Mouse (Mus musculus) erythroid progenitor cell, adult 5-6 weeks (primary cell): ENCODE data around the gene Wdfy4. TPM values are rescaled to one million over a fixed set of nuclear protein-coding genes. Genes with fewer than 3 reads are reported as not detected.

Experiments used
- ATAC-seq: replicated peaks from 2 replicates; pipeline ENCODE4 v1.8.0; 2016; ENCODE audit warnings: moderate number of reproducible peaks, mild to moderate bottlenecking, moderate TSS enrichment, inconsistent platforms; ENCODE audit not compliant: poor library complexity, low FRiP score, severe bottlenecking
- total RNA-seq, 2 experiments: library from RNA; stranded (forward) in 1 of 2; stranded (reverse) in 1 of 2; fragments of 150-400 nt in 1 of 2; fragments of 186-747, 209-891 nt in 1 of 2; gene quantifications; 2 replicates each; pipeline versions ENCODE4 v1.2.3 to v1.2.4; 2015 to 2017; ENCODE audit warnings: low replicate concordance in 2 of 2

Gene Wdfy4
- 9.6 and 32.4 TPM in 2 replicates for total RNA-seq (2015; ENCODE audit: low replicate concordance)
- total RNA-seq (2017; ENCODE audit: low replicate concordance), result 5.2 and 7.8 TPM in 2 replicates

DNA sequence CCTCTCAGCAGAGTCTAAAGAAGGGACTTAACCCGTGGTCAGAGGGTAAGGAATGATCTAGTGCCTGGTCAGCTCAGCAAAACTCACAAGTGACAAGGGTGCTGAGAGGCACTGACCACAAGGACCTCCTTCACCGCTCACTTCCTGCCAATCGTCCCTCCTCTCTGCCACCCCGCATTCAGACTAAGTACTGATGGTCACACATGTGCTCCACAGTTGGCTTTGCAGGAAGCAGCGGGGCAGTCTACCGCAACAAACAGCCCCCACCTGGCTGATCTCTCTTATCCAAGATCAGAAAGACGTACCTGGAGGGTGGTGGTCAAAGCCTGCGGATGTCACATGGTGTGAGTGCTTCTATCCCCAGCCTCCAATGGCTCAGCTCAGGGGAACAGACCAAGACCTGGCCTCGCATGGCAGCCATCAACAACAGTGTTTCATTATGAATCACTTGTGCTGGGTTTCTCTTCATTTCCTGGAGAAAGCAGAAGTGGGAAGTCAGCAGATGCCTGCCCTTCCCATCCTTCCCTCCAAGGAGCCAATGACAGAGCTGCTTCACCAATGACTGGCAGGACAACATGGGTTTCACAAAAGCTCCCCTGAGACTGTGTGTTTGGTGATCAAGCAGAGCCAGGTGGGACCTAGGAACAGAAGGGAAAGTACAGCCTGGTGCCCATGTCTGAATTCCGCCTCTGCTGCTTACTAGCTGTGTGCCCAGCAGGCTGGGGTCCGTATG is at the start of gene Wdfy4:
Gene Wdfy4 (minus strand): TSS at position 441 of the 733 bp plus-strand sequence.
- no peak for ATAC-seq

DNA sequence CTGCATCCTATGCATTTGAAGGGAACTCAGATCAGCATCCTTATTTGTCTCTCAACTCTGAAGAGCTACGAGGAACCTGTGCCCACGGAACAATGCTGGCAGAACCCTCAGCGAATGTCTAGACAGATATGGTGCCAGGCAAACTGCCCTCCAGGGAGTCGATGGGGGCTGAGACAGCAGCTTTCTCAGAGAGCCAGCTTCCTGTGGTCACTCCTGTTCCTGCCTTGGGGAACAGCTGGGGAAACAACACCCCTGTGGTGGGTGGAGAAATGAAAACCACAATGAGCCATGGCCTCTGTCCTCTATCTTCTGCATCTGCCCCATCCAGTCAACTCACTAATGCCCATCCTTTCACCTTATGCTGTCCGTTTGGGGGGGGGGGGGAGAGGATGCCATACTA is 46.7 kb upstream of the Wdfy4 start:
- ATAC-seq, result no peak

DNA sequence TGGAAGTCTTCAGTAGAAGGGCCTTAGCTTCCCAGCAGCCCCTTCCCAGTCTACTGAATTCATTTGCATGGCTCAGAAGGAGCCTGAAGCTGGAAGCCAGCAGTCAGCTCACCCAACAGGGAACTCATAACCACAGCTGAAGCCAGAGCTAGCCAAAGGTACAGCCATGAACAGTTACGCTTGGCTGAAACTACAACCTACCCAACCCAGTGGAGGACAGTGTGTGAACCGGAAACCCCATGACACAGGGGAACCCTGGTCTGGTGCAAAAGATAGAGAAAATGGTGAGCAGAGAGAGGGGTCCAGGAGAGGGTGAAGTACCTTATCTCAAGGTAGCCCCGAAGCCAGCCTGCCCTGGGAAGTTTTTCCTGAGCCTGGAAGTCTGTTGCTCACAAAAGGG is 46.0 kb upstream of the Wdfy4 start:
- no peak for ATAC-seq

DNA sequence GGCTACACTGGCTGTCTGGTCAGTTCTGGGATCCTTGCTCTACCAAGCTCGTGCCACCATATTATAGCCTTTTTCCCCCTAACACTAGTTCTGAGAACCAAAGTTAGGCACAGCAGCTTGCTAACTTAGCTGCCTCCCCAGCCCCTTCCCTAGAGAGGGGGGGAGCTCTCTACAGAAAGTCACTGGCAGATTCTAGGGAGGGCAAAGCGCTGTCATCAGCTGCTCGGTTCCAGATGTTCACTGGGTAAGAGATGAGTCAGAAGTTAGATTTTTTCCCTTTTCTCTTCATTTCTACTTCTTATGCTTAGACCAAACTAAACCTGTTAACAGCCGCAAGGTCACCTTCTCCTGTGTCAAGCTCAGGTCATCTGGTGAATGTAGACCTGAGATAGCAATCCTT is 45.4 kb upstream of the Wdfy4 start:
- no peak for ATAC-seq

DNA sequence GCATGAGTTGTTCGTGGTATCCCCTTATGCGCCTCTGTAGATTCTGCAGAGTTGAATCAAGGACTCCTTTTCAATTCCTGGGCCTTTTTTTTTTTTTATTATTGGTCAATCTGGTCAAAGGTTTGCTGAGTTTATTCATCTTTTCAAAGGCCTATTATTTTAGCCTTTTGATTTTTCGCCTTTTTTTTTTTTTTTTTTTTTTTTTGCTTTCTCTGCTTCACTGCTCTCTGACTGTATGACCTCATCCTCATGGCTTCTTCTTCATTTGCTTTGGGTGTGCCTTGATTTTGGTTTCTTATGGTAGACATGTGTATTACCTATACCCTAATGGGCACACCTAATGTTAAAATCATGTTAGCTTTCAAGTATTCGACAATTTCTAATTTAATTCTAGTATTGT is 39.9 kb upstream of the Wdfy4 start:
- no peak for ATAC-seq

DNA sequence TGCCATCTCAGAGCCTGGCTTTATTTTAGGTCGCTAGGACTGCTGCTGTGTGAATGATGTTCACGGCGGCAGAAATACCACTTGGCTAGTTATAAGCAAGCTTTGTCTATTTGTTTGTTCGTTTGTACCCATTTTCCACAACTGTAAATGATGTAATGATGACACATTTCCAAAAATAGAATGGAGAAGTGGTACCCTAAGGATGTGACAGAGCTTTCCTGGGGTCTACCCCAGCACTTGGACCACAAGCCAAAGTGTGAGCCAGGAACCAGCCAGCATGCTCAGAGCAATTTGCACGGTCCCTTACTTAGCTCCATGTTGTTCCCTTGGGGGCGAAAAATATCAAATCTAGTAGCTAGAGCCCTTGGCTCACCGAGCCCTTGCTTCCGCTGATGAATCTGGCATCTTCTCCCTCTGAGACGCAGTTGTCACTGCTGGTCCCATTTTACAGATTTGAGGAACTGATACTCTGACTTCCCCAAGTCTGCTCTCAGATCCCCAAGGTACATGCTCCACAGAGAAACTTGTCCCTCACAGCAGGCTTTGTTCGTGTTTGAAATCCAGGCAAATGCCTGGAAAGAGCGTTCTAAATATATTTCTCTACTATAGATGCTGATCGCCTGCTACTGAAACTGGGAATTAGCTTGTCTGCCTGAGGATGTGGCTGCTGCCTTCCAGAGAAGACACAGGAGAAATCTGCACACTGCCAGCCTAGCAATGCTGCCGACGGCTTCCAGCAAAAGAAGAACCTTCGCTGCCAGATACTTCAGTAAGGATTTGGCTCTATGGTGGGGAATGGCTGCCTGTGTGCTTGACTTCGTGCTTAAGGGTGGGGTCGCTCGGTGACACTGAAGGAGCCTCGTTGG is 31.3 kb upstream of the Wdfy4 start:
- no peak for ATAC-seq

DNA sequence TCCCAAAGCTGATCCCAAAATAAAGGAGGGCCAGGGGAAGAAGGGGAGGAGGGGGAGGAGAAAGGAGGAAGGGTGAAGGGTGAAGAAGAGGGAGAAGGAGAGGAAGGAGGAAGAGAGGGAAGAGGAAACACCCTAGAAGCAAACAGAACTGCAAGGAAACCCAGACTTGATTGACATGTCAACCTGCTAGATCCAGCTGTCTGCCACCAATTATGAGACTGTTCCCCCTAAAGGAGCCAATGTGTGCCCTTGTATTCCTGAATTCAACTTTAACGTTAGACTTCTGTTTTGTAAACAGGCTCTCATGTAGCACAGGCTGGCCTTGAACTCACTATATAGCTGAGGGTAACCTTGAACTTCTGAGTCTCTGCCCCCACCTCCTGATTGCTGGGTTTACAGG is 29.9 kb upstream of the Wdfy4 start:
- no peak for ATAC-seq

DNA sequence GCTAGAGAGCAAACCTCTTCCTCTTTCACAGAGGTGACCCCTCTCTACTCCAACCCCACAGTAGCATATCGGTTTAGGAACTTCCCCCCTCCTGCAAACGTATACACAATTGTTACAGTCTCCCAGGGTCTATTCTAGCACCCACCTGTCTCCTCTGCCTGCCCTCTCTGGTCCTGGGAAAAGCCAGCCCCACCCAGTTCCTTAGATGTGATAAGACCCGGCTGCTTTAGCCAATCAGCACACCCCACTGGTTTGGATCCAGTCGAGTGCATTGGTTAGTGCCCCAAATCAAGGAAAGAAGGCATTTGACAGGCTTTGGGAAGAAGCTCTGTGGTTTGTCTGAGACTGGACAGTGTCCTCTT is 29.4 kb upstream of the Wdfy4 start:
- ATAC-seq, result no peak

DNA sequence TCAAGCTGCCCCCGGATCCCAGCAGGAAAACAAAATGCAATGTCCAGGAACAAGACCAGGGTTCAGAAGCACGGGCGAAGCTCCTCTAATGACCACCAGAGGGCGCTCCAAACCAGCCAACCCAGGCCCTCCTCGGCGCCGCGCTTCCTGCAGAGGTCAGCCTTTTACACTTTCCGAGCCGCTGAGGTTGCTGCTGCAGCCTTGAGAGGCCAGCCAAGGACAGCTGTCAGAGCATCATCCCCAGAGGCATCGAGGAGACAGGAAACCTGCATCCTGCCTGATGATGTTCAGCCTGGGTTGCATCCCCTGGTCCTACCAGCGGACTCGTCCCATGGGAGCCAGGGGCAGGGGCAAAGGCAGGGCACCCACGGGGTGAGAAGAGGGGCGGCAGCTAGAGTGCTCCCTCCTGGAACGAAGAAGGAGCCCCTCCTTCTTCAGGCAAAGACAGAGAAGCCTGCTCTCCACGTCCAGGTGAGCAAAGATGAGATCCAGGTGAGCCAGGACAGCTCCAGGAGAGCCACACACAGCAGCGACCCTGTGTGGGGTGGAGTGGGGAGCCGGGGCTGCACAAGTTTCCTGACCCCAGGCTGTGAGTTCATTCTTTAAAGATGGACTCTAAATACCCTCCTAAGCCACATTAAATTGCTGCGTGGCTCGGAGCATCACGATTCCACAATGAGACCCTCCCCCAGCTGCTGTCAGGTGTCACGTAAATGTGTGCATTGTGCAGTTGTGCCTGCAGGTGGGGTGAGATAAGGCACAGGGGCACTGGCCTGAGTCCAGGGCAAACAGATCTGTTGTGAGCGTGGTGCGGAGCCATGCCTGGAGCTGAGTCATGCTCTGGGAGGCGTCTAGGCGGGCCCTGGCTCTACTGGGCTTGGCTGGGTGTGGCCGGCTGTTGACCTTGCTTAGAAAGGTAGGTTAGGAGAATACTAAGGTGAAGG is 28.8 kb upstream of the Wdfy4 start, which contains the start of gene Arhgap22:
Gene Arhgap22 (plus strand): TSS at position 204 of the 944 bp plus-strand sequence.
- ATAC-seq, result peak; percentile 79

DNA sequence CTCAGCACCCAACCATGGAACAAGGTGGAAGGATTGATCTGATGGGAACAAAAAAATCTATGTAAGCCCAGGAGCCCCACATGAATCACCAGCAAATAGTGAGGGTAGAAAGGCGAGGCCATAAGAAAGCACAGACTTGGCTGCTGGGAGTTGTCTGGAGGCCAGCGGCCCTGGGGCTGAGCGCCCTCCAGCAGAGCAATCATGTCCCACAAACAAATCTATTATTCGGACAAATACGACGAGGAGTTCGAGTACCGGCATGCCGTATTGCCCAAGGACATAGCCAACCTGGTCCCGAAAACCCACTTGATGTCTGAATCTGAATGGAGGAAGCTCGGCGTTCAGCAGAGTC is 27.6 kb upstream of the Wdfy4 start:
- no peak for ATAC-seq

DNA sequence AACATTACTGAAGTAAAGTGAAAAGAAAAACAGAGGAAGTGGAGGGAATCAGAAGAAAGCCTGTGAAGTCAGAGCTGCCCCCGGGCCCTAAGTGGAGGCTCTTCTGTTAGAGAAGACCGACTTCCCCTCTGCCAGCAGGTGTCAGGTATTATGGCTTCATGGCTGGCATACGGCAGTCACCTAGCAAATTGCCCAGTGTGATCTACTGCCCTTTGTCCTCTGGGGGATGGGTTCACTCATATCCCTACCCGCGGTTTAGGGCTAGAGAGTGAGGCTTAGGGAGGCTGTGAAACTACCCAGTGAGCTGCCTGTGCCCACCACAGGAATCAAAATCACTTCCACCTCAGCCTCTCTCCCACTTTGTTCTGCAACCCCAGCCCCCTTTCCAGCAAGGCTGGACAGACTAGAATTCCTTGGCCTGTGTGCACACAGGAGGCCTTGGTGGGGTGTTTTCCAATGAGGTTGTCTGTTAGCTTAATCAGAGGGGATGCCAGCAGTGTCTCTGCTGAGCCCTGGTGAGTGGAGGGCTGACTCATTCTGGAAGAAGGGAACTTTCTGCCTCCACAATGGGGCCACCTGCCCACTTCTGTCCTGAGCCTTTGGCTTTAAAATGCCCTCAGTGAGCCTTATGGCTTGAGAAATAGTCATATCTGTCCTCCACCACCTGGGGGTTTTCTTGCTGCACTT is 27.1 kb upstream of the Wdfy4 start:
- ATAC-seq, result no peak

DNA sequence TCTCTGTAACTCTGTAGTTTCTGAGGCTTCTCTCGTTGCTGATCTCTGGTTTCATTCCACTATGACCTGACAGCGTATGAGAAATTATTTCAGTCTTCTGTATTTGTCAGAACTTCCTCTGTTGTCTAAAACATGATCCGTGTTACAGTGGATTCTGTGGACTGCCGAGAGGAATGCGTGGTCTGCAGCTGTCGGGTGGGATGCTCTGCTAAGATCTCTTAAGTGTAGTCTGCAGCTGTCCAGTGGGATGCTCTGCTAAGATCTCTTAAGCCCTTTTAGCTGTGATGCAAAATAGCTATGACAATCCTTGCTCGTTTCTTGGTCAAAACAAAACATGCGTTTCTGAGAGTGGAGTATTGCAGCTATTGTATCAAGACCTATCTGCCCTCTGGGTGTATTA is 25.5 kb upstream of the Wdfy4 start:
- no peak for ATAC-seq

DNA sequence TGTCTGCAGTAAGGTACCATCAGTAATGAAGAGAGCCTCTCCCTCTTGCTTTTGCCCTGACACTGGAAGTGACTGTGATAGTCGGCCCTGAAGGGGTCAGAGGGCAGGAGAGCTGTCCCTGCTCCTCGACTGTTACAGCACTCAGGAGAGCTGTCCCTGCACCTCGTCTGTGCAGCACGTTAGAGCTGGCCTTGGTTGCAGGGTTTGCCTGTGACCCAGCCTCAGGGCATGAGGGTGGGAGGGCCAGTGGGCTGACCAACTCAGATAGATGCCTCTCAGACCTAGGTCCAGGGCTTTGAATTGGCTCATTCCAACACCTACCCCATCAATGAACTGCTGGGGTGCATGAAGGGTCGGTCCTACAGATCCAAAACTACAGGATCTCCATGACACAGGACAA is 23.0 kb upstream of the Wdfy4 start:
- ATAC-seq, result no peak

DNA sequence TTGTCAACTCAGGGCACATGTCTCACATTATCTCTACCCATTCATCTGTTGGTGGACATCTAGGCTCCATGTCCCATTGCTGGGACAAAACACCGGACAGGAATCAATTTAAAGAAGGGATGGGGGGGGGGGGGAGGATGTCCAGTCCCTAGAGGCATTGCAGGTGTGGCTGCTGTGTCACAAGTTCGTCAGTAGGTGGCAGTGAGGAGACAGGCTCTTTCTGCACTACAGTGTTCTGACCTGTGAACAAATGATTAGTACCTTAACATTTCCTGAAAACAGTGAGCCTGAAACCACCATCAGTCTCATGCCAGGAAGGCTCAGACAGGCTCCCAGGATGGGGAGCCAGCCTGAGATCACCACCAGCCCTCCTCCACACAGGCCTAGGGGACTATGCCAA is 21.7 kb upstream of the Wdfy4 start:
- ATAC-seq, result peak; percentile 42; the same call in 1 of the 2 replicates

DNA sequence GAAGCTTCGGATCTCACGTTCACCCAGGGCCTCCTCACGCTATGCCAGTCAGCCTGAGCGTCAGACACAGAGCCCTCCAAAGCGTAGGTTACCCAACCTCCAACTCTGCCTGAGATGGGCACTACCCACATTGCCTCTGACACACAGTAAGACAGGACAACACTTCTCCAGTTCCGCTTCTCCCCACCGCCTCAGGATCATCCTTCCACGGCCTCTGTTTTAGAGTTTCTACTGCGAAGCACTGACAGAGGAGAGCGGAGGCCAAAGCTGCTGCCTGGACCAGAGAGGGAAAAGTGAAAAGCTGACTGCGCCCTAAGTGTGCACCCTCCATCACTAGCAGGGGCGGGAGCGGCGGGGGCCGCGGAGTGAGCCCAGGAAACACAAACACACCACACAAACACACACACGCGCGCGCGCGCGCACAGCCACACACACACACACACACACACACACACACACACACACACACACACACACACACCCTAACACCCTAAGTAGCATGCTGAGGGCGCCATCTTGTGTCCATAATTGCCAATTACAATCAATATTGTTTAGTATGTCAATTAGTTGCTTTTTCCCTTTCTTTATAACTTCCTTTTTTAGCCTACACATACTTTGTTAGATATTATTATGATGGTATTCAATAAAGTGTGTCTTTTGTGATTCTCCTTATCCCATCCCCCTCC is 20.1 kb upstream of the Wdfy4 start:
- no peak for ATAC-seq

DNA sequence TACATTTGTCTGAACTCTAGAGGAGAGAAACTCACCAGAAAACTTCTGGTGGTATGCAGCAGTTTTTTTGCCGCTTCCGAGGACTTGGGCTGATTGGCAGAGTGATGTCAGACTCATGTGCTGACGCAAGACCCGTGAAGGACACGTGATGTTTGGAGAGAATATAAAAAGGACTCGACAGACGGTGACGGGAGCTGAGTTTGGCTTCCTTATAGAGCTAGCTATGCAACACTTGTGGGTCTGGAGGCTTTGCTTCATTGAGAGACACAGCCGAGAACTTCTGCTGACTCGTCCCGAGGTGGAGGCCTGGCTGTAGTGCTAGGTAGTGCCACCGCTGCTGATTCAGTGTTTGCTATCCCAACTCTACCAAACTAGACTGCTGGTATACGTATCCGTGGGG is 18.5 kb upstream of the Wdfy4 start:
- ATAC-seq, result no peak

DNA sequence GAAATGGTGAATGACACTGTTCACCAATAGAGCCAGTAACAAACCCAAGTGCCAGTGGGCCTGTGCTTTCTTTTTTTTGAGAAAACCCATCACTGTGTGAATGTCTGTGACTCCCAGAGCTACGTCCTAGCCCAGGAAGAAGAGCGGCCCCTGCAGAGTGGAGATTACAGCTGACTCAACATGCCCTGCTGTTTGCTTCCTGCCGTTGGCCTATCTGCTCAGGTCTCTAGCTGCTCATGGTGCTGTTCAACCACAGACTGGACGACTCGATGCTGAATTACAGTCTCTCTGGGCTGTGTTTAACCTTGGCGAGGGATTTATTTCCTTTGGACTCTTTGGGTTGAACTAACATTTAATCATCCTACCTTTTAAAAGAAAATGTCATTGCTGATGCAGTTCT is 17.6 kb upstream of the Wdfy4 start:
- ATAC-seq, result no peak

DNA sequence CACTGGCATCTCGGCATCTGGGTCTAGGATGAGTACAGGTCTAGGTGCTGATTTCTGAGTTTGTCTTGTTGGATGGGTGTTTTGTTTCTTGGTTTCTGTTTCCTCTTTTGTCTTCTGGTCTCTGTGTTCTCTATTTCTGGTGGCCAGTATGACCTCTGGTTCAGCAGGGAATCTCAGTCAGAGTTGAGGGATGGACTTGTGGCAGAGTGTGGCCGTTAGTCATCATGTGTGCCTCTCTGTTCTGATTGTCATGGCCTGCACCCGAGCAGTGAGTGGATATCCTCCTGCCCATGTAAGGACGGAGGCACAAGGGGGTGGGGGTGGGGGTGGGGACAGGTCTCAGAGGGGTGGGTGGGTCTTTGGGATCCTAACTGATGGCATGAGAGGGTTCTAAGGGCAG is 16.9 kb upstream of the Wdfy4 start:
- ATAC-seq, result no peak

DNA sequence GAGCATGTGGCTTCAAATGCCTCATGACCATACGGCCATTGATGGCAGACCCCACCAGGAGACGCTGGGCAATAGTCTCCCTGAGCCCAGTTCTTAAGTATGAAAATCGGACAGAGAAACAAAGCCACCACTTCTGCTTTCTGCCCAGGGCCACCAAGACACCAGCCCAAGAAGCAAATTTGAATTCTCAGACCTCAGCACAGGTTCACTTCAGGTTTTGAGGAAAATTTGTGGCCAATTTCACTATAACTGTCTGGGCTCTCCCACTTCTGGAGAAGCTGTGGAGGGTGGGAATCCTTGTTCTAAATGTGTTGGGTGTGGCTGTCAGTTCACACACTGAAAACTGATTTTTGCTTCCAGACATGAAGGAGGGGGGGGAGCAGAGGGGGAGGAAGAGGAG is 8.9 kb upstream of the Wdfy4 start:
- no peak for ATAC-seq
